Mouse (Mus musculus): ENCODE data around the gene Mdga1. TPM values are rescaled to one million over a fixed set of nuclear protein-coding genes. Genes with fewer than 3 reads are reported as not detected.

Gene Mdga1
- total and polyA plus RNA-seq, 3 experiments = 1.0 to 1.5 (median 1.3) TPM

DNA sequence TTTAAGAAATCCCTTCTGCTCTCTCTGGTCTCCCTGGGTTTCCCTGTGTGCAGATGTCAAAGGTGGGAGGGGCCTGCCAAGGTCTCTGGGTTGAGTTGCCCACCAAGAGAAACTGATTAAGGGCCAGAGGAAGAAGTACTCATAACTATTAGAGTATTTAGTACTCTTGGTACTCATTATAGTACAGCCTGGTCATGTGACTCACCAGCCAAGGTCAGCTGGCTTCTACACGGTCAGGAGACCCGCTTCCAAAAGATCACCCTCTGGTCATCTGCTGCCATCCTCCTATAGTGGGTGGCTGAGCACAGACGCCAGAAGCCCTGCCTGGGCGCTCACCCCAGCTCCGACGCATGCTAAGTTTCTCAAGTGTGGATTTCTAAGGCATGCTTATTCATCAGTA lies 124.9 kb downstream of the Mdga1 start:
- DNase-seq = no peak

DNA sequence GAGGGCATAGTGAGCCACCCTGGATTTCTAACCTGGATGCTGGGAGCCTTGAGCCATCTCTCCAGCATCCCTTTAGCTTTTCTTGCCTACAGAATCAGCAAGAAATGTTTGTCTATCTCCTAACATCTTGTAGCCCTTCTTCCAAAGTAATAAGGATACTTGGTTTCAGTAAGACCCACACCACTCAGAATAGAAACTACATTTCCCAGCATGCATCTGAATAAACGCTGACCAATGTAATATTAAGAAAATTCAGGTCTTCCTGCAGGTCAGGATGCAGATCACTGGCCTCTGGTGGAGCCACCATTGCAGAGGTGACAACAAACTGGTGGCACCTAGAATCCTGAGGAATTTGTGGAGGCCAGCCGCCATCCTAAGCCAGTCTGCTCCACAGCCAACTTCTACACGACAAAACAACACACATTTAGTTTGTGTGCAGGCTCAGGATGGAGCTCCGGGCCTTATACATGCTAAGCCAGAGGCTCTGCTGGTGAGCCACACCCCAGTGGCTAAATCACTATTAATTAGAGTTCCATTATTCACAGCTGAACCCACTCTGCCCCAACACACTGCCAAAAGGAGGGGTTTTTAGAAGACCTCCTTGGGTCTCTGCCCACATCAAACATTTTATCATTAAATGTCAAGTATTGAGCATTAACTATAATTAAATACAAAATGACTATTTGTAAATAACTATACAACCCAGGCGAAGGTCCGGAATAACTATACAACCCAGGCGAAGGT lies 126.3 kb downstream of the Mdga1 start:
- no peak for DNase-seq

DNA sequence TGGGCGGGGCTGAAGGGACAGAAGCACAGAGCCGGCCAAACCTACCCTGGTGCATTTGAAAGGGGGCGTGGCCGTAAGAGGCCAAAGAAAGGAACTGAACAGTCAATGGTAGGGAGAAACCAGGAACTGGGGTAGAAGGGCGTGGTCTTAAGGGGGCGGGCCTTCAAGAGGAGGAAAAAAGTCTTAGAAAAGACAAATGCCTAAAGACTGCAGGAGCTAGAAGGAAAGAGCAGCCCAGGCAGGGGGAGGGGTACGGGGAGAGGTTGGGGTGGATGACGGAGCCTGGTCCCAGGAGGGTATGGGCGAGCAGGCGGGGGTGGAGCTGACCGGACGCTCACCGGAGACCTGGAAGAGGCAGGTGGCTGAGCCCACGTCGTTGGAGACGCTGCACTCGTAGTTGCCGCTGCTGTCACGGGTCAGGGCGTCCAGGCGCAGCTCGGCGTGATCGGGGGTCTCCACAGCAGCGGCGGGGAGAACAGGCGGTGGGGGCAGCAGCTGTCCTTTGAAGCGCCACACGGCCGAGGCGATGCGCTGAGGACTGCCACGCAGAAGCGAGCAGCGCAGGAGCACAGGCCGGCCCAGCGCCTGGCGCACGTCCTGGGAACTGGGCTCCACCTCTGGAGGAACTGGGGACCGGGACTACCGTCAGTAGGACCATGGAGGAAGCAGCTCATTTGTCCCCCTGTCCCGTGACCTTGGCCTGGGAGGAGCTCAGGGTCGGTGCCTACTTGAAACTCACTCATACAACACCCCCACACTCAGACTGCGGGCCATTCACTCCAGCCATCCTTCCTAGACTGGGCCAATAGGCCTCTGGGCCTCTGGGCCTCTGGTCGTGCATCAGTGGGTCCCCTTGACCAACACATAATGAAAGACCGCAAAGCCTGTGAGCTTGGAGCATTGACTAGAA lies 127.9 kb downstream of the Mdga1 start:
- DNase-seq = peak; percentile 64

DNA sequence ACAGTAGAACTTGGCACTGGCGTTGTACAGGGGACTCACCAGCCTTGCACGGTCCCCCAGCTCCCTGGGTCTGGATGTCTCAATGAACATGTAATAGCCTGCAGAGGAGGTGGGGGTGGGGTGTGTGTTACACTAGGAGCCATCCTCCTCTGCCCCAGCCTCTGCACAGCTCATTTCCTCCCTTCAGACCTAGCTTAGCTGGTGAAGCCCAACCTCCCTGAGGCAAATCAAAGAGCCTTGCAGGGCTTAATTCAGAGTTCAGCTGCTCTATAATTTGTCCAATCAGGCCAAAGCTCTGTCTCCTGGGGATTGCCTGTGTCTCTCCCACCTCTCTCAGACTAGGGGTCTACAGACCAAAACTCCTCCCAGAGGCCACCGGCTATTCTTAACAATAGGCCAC lies 131.9 kb downstream of the Mdga1 start:
- no peak for DNase-seq

DNA sequence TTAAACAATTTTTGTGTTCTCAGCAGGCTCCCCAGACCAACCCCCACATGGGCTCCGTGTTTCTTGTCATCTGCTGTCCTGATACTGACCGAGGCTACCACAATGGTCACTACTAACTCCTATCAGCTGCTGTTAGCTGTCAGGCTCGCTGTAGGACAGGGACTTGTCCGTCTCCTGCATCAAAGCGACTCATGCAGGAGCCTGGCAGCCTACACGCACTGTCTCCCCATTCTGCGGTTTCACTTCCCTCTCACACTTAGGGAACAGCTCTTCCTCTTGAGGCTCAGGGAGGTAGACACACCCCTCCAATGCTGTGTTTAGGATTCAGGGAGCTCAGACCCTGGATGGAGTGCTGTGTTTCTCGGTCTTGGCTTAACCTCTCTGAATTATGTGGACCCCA lies 132.4 kb downstream of the Mdga1 start:
- DNase-seq = no peak

DNA sequence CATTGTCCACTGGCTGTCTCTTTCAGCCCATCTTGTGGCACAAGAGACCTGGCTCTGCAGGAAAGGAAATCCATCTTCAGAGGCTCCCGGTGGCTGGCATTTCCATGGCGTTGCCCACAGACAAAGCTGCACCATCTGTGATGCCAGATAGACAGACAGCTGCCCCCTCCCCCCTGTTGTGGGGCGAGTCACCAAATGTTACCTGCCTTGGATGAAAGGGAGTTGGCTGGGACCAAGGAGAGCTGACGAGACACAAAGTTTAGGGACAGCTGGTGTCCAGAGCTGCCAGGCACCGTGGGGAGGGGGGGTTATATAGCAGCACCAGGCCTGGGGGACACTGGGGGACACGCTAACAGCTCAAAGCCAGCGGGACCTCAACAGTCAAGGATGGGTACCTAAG lies 135.1 kb downstream of the Mdga1 start:
- DNase-seq = no peak

DNA sequence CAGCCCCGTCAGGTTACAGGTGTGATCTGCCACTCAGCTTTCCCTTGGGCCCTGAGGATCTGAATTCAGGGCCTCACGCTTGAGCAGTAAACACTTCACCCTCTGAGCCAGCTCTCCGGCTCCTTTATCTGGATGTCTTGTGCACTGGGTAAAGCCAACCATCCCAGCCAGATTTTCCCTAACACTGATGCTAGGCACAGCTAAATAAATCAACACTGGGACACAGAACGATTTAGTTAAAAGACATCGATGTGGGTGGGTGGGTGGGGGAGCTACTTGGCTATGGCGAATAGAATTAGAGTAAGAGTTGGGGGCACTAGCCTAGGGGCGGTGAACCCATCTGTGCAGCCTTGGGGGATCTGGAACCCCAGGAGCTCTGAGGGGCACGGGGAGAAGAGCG lies 135.6 kb downstream of the Mdga1 start:
- no peak for DNase-seq

DNA sequence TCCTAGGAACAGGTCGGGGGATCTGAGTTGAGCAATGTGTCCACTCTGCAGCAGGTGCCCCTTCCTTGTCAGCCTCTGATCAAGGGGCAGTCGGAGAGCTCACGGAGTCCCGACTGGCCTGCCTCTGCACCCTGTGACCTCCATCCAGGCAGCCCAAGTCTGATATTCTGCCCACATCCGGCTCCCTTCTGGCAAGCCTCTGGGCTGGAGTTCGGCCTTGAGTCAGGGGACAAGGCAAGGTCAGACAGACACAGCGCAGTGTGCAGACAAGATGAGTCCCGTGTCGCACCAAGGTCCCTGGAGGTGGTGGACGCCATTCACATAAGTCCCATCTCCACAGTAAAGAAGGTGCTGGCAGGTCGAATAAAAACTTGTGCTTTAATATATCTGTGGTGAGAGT lies 138.2 kb downstream of the Mdga1 start:
- DNase-seq = peak; percentile 69

DNA sequence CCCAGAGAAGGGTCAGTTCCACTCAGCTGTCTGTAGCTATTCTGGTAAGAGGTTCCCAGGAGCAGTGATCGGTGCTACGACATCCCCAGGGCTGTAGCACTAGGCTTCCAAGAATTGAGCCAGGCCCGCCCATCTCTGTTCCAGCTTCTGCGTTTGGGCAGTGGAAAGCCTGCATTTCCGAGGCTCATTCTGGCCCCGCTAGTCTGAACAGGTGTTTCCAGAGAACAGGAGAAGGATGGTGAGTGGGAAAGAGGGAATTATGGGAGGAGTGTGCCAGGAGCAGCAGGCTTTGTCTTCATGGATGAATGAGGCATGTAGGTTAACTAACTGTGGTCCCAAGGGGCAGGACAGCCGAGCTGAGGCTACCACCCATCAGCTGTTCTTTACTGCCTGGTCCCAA lies 140.8 kb downstream of the Mdga1 start:
- DNase-seq = no peak

DNA sequence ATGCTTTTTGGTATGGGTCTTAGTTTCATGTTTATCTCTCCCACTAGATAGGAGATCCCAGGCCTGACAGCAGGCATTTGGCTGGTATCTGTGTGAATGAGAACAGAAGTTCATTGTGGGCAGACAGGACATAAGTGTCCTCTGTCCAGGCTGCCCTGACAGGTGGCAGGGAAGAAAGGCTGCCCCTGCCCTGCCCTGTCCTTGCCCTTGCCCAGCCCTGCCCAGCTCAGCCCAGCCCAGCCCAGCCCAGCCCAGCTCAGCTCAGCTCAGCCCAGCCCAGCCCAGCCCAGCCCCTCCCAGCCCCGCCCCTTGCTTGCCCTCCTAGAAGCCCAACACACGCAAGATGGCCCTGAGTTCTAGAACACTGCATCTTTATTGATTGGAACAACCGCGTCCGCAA lies 142.3 kb downstream of the Mdga1 start:
- DNase-seq = no peak

DNA sequence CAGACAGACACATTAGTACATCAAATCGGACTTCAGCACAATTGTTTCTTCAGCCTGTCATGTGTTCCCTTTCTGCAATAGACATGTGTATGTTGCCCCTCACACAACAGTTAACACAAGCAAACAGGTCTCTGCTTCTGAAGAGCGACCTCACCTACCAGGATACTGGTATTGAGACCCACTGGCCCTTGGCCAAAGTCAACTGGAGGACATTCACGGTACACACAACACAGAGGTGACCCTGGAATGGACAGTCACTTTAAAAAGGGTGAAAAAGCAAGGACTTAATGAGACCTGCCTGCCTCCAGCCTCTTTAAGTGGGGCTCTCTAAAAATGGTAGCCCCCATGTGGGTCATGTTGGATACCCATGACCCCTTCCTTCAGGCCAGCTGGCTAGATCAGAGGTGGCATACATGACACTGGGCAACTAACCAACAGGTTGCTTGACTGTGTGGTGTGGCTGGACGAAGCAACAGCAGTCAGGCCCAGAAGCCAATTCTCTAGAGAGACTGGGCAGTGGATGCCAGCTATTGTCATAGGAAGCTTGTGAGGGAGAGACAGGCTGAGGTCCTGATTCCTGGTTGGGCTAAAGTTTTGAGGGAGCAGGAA lies 145.3 kb downstream of the Mdga1 start:
- no peak for DNase-seq

DNA sequence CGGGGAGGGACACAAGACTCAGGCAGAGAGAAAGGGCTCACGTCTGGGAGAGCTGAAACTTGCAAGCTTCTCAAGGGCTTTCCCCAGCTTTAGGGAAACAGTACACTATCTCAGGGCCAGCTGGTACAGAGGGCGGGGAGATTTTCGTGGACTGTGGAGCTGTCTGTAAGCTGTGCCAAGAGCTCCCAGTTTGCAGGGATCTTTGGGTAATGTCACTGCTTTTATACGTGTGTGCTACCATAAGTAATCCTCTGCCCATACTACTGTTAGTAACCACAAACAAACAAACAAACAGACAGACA lies 145.7 kb downstream of the Mdga1 start:
- peak; percentile 30 for DNase-seq

DNA sequence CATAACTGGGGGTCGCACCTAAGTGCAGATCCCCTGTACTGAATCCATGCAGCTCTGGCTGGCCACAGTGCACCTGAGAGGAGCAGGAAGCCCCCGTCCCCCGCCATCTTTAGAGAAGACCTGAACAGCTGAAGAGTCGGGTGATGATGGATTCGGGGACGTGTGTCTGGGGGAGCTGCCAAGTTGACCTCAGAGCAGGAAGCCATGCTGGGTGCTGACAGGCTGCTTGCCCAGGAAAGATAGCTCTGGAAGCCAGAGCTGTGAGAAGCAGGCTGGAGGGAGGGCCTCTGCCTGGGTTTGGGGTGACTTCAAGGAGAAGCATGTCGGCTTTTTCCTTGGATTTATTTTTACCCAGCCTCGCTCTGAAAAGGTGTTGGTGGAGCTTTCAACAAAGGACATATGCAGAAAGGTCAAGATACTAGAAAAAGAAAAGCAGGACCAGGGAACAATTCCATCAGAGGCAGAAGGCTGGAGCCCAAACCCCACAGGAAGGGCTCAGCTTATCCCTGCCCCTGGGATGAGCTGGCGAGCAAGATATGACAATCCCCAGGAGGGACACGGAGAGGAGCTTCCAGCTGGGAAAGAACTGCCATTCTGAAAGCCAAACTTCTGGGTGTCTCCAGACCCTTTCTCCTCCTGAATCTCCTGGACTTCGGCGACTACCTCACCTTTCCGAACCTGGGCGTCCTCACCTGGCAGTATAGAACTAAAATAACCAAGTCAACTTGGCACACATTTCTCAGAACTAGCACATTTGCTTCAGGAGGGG lies 146.3 kb downstream of the Mdga1 start:
- DNase-seq = no peak

DNA sequence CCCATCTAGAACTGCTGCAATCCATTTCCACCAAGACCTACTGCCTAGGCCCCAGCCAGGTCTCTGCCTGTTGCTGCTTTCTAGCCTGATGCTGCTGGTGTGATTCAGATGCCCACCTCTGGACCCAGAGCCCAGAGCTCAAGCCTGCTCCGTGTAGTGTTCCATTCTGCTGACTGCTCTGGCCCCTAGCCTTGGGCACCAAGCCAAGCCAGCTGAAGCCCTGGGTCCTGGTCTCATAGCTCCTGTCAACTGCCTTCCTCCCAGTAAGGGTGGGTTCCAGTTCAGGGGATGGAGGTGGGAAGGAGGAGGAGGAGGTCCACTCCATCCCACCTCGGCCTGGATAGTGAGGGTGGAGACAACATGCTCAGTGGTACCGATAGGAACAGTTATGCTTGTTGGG lies 150.3 kb downstream of the Mdga1 start:
- peak; percentile 30 for DNase-seq

DNA sequence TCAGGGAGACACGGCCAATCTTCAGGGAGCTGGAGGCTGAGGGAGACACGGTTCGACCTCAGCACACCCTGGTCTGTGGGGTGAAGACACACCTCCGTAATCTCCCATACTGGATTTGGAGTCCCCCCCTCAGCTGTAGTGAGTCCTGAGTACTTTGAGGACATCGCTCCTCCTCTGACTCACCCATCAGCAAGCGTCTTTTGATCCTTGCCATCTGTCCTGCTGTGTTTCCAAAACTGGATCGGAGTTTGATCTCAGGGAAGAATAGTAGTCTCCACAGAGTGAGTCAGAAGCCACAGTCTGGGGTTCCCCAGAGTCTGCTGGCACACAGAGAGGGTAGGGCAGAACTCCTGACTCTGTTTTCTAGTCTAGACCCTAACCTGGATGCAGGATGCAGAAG lies 150.9 kb downstream of the Mdga1 start:
- DNase-seq = no peak

DNA sequence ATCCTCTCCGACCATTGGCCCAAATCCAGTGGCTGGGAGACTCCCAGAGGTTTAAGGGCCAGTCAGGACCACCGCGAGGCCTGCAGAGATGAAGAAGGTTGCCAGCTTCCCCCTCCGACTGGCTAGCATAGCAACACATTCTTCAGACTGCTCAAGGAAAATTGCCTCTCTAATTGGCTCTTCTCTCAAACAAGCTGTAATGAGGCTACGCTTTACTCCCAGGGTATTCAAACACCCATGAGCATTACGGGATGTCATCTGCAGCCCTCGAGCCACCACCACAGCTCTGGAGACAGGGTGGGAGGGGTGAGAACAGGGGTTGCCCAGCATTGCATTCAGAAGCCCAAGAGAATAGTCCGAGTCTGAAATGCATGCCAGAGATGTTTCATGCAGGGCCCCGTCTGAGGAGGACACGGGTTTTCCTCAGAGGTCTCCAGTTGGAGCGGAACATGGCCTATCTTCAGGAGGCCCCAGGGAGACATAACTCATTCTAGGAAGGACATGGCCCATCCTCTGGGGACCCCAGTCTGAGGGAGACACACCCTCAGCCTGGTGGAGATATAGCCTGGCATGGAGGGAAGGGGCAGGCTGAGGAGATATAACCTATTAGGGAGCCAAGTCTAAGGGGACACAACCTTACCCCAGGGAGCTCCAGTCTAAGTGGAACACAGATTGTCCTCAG lies 151.5 kb downstream of the Mdga1 start:
- no peak for DNase-seq

DNA sequence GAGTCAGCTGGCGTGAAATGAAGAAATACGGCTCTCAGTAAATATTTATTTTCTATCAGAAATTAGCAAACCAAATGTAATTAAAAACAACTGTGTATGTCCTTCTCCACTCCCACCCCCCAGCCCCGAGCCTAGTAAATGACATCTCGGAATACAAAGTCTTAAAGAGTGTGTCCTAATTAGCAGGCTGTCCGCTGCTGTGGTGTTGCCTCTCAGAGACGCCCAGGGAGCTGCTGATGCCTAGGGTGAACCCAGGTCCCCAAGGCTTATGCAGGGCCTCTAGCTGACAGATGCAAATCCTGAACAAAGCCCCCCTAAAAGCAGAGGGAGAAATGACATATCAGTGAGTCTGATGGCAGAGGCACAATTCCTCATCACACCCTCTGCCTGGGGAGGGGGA lies 155.1 kb downstream of the Mdga1 start:
- no peak for DNase-seq

DNA sequence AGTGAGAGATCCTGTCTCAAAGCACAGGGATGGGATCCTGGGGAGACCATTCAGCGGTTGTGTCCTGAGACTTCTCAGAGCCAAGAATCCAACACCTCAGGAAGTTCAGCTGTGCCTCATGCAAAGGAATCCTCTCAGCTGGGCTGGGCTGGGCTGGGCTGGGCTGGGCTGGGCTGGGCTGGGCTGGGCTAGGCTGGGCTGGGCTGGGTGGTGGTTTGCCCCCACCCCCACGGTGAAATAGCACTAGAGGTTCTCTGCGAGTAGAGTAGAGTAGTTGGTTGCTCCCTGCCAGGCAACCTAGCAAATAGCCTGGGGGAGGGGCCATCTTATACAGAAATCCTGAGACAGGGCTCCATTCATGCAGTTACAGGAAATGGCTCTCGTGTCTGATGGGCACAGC lies 156.6 kb downstream of the Mdga1 start:
- no peak for DNase-seq

DNA sequence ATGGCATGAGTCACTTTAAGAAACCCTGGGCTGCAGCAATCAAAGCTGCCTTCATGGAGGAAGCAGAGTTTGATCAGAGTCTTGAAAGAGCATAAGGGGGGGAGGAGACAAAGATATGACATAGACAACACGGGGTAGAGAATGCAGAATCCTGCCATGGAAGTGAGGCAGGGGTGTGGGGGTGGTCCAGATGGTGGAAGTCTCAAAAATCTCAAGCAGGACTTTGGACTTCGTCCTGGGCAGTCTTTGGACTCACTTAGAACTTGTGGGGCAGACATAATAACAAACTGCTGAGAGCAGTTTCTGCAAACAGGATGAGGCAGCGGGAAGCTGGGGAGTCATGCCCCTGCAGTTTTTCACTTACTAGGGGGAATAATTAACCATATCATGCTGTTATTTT lies 166.3 kb downstream of the Mdga1 start:
- DNase-seq = no peak

DNA sequence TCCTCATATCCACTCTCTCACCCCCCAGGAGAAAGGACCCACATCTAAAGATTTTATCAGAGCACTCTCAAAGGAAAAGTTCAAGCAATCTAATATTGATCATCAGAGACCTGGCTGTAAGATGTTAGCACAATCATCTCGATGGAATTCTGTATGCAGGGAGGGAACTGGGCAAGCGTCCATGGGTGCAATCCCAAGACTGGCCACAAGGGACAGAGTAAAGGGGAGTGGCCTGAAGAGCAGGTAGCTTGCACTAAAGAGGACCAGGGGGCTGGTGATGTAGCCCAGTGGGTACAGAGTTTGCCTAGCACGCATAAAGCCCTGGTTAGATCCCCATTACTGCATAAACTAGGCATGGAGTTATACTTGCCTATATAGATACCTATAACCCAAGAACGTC lies 168.5 kb downstream of the Mdga1 start:
- peak; percentile 81 for DNase-seq

DNA sequence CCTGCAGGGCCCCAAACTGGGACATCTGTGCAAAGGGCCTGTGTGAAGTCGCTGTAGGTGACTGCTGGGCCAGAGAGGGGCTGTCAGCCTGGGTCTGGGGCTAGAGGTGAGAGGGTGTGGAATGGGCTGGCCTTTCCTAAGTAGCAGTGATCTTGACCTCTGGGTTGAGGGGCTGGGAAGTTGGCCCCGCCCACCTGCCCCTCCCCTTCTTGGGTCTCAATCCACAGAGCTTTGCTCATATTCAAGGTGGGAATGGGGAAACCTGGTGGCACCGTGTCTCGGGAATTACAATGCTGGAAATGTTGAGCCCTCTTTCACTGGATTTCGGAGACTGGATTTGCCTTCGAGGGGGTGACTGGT lies 169.8 kb downstream of the Mdga1 start:
- no peak for DNase-seq

Data from adrenal gland, adult 2 months (tissue).